Mouse (Mus musculus) CH12.LX (cell line): ENCODE data around the gene Sema6d. TPM values are rescaled to one million over a fixed set of nuclear protein-coding genes. Genes with fewer than 3 reads are reported as not detected.

Experiments
- DNase-seq: peaks from one replicate; pipeline ENCODE4 v3.0.0-alpha.2; 2013; ENCODE audit errors: extremely low read depth
- H3K27ac ChIP-seq: 2 replicates; pipeline ENCODE4 v1.5.1; 2012; ENCODE audit warnings: low read depth, mild to moderate bottlenecking, control low read depth, moderate library complexity; ENCODE audit not compliant: insufficient read depth
- H3K27me3 ChIP-seq: replicated peaks from 2 replicates; pipeline ENCODE3; 2012; ENCODE audit warnings: inconsistent platforms
- H3K36me3 ChIP-seq, 2 experiments: replicated peaks in 1 of 2; 2 replicates each; pipeline versions ENCODE3 to v1.6.1; 2012; ENCODE audit warnings: inconsistent platforms in 1 of 2, low read length in 1 of 2, mild to moderate bottlenecking in 1 of 2, mixed read lengths in 1 of 2, moderate library complexity in 1 of 2; ENCODE audit not compliant: control insufficient read depth in 1 of 2, insufficient read depth in 1 of 2
- H3K4me1 ChIP-seq, 2 experiments: 2 replicates each; pipeline ENCODE4 v1.6.1; 2012; ENCODE audit warnings: inconsistent platforms in 1 of 2, moderate library complexity in 1 of 2; ENCODE audit not compliant: insufficient read depth in 2 of 2, control insufficient read depth in 1 of 2
- H3K4me2 ChIP-seq: 2 replicates; pipeline ENCODE4 v1.6.1; 2012; ENCODE audit warnings: low read depth, mild to moderate bottlenecking, control low read depth; ENCODE audit not compliant: poor library complexity, insufficient read depth, severe bottlenecking
- H3K4me3 ChIP-seq, 3 experiments: fragments of 150-350 bp in 1 of 3; sonication (generic) in 1 of 3; replicated peaks in 1 of 3; 2 replicates each; pipeline versions ENCODE3 to v1.5.1; 2011 to 2012; ENCODE audit warnings: low read depth in 2 of 3, low read length in 2 of 3, mild to moderate bottlenecking in 2 of 3, moderate library complexity in 2 of 3, control low read depth in 1 of 3, improper control_type of control experiment in 1 of 3, inconsistent platforms in 1 of 3, mixed read lengths in 1 of 3; ENCODE audit not compliant: poor library complexity in 1 of 3
- H3K79me2 ChIP-seq: replicated peaks from 2 replicates; pipeline ENCODE4 v1.6.1; 2012; ENCODE audit warnings: mild to moderate bottlenecking, moderate library complexity; ENCODE audit not compliant: control insufficient read depth, poor library complexity, insufficient read depth, severe bottlenecking; ENCODE audit errors: extremely low read depth
- H3K9ac ChIP-seq: 2 replicates; pipeline ENCODE4 v1.6.1; 2012; ENCODE audit warnings: low read depth, mild to moderate bottlenecking, control low read depth, moderate library complexity; ENCODE audit not compliant: insufficient read depth
- H3K9me3 ChIP-seq: replicated peaks from 2 replicates; pipeline ENCODE3; 2012; ENCODE audit warnings: low read length, inconsistent platforms, mixed read lengths
- BHLHE40 ChIP-seq: IDR thresholded peaks from 2 replicates; pipeline ENCODE4 v1.6.1; 2011; ENCODE audit warnings: mild to moderate bottlenecking, low read depth, low read length, improper control_type of control experiment
- CHD2 ChIP-seq: IDR thresholded peaks from 2 replicates; pipeline ENCODE4 v1.6.1; 2011; ENCODE audit warnings: low read length, improper control_type of control experiment
- CTCF ChIP-seq, 2 experiments: IDR thresholded peaks in 1 of 2; conservative IDR thresholded peaks in 1 of 2; 2 replicates each; pipeline ENCODE4 v1.5.1; 2011 to 2012; ENCODE audit warnings: low read depth in 2 of 2, low read length in 2 of 2, improper control_type of control experiment in 1 of 2, inconsistent platforms in 1 of 2, mild to moderate bottlenecking in 1 of 2, moderate library complexity in 1 of 2
- E2F4 ChIP-seq: IDR thresholded peaks from 2 replicates; pipeline ENCODE4 v1.6.1; 2011; ENCODE audit warnings: low read depth, low read length, improper control_type of control experiment; ENCODE audit not compliant: insufficient replicate concordance
- ELF1 ChIP-seq: IDR thresholded peaks from 2 replicates; pipeline ENCODE4 v1.6.1; 2014; ENCODE audit warnings: low read depth, mild to moderate bottlenecking, inconsistent platforms, low read length, improper control_type of control experiment
- EP300 ChIP-seq: IDR thresholded peaks from 2 replicates; pipeline ENCODE4 v1.6.1; 2011; ENCODE audit warnings: low read length, improper control_type of control experiment
- GABPA ChIP-seq: IDR thresholded peaks from 2 replicates; pipeline ENCODE4 v1.6.1; 2012; ENCODE audit warnings: low read depth, low read length, improper control_type of control experiment, inconsistent platforms; ENCODE audit not compliant: insufficient replicate concordance
- IRF4 ChIP-seq: IDR thresholded peaks from 2 replicates; pipeline ENCODE4 v1.6.1; 2014; ENCODE audit warnings: low read depth, mild to moderate bottlenecking, inconsistent platforms, low read length, improper control_type of control experiment
- JUND ChIP-seq: conservative IDR thresholded peaks from 2 replicates; pipeline ENCODE4 v1.6.1; 2011; ENCODE audit warnings: low read depth, low read length, improper control_type of control experiment
- KAT2A ChIP-seq: IDR thresholded peaks from 2 replicates; pipeline ENCODE4 v1.6.1; 2012; ENCODE audit warnings: low read length, improper control_type of control experiment, inconsistent platforms; ENCODE audit not compliant: insufficient replicate concordance
- MAFK ChIP-seq: IDR thresholded peaks from 2 replicates; pipeline ENCODE4 v1.6.1; 2011; ENCODE audit warnings: low read length, improper control_type of control experiment; ENCODE audit not compliant: insufficient replicate concordance
- MAX ChIP-seq: IDR thresholded peaks from 2 replicates; pipeline ENCODE4 v1.6.1; 2011; ENCODE audit warnings: low read length, improper control_type of control experiment
- MEF2A ChIP-seq: IDR thresholded peaks from 2 replicates; pipeline ENCODE4 v1.6.1; 2014; ENCODE audit warnings: low read depth, mild to moderate bottlenecking, inconsistent platforms, low read length, improper control_type of control experiment, borderline replicate concordance
- NELFE ChIP-seq: IDR thresholded peaks from 2 replicates; pipeline ENCODE4 v1.6.1; 2011; ENCODE audit warnings: low read depth, low read length, improper control_type of control experiment
- NRF1 ChIP-seq: IDR thresholded peaks from 2 replicates; pipeline ENCODE4 v1.6.1; 2014; ENCODE audit warnings: low read depth, mild to moderate bottlenecking, inconsistent platforms, low read length, improper control_type of control experiment, moderate library complexity
- PAX5 ChIP-seq: IDR thresholded peaks from 2 replicates; pipeline ENCODE4 v1.6.1; 2012; ENCODE audit warnings: low read length, inconsistent platforms, mixed read lengths
- POLR2AphosphoS2 ChIP-seq: IDR thresholded peaks from 2 replicates; pipeline ENCODE4 v1.6.1; 2011; ENCODE audit warnings: low read depth, low read length, improper control_type of control experiment
- RAD21 ChIP-seq: IDR thresholded peaks from 2 replicates; pipeline ENCODE4 v1.6.1; 2011; ENCODE audit warnings: low read depth, mild to moderate bottlenecking, low read length, improper control_type of control experiment, moderate library complexity
- RCOR1 ChIP-seq: conservative IDR thresholded peaks from 2 replicates; pipeline ENCODE4 v1.6.1; 2012; ENCODE audit warnings: low read depth, mild to moderate bottlenecking, inconsistent platforms, low read length, improper control_type of control experiment
- SMC3 ChIP-seq: IDR thresholded peaks from 2 replicates; pipeline ENCODE4 v1.6.1; 2011; ENCODE audit warnings: low read depth, low read length, improper control_type of control experiment
- TCF12 ChIP-seq: IDR thresholded peaks from 2 replicates; pipeline ENCODE4 v1.6.1; 2014; ENCODE audit warnings: low read depth, mild to moderate bottlenecking, inconsistent platforms, low read length, improper control_type of control experiment
- UBTF ChIP-seq: IDR thresholded peaks from 2 replicates; pipeline ENCODE4 v1.6.1; 2012; ENCODE audit warnings: low read depth, mild to moderate bottlenecking, inconsistent platforms, low read length, improper control_type of control experiment, moderate library complexity
- USF1 ChIP-seq: IDR thresholded peaks from 2 replicates; pipeline ENCODE4 v1.6.1; 2014; ENCODE audit warnings: low read depth, mild to moderate bottlenecking, inconsistent platforms, low read length, improper control_type of control experiment
- ZC3H11A ChIP-seq: IDR thresholded peaks from 2 replicates; pipeline ENCODE4 v1.6.1; 2012; ENCODE audit warnings: low read depth, mild to moderate bottlenecking, inconsistent platforms, low read length, improper control_type of control experiment
- ZKSCAN1 ChIP-seq: IDR thresholded peaks from 2 replicates; pipeline ENCODE4 v1.6.1; 2012; ENCODE audit warnings: low read depth, inconsistent platforms, low read length, improper control_type of control experiment, borderline replicate concordance
- ZMIZ1 ChIP-seq: IDR thresholded peaks from 2 replicates; pipeline ENCODE4 v1.6.1; 2012; ENCODE audit warnings: low read depth, mild to moderate bottlenecking, inconsistent platforms, low read length, improper control_type of control experiment
- ZNF384 ChIP-seq: IDR thresholded peaks from 2 replicates; pipeline ENCODE4 v1.6.1; 2012; ENCODE audit warnings: low read depth, low read length, improper control_type of control experiment, inconsistent platforms
- dilution Hi-C: fragments of 300-500 bp; cut with MboI; formaldehyde crosslinking; loops from 2 replicates; pipeline ENCODE4 v1.14.3; 2020; ENCODE audit warnings: low sequenced_read_pairs; ENCODE audit not compliant: extremely low pct_unique_long_range_greater_than_20kb, extremely low pct_ligation_motif_present
- in situ Hi-C: fragments of 300-500 bp; cut with MboI; formaldehyde crosslinking; loops from 3 replicates; pipeline ENCODE4 v1.14.3; 2019; ENCODE audit warnings: low sequenced_read_pairs, low pct_ligation_motif_present, low pct_unique_long_range_greater_than_20kb, mixed read lengths
- polyA plus RNA-seq: library from polyadenylated mRNA; unstranded; fragments of >175 nt; gene quantifications from 2 replicates; pipeline ENCODE4 v1.2.1, GENCODE M21; 2012; ENCODE audit warnings: low read depth; ENCODE audit not compliant: insufficient read length
- total RNA-seq, 2 experiments: library from RNA; depleted of rRNA; stranded (reverse); fragments of 300-350 nt in 1 of 2; fragments of >200 nt in 1 of 2; gene quantifications; 2 replicates each; pipeline ENCODE4 v1.2.3; 2012 to 2014

The Sema6d gene
- total and polyA plus RNA-seq, 3 experiments = not detected

GRCm38 (mm10) chr2:124385053-124385452 lies 295.3 kb downstream of the Sema6d start:
- dilution Hi-C loops (no loop called here), in situ Hi-C loops (no loop called here)
- Histone ChIP-seq H3K4me3 (no peak overlapping the region), H3K36me3 (no peaks in the 10 kb centered on the region), H3K79me2 (no peaks in the 10 kb centered on the region), H3K27ac (no peak overlapping the region), H3K27me3 (no peaks in the 10 kb centered on the region), H3K9me3 (peaks cover 35% of the 10 kb centered on the region), H3K4me2 (no peak overlapping the region), H3K4me1 (no peaks in the 10 kb centered on the region), H3K9ac (no peak overlapping the region)
- TF ChIP-seq ELF1 = no peak
- no peak for TF ChIP-seq CTCF (conservative IDR thresholded peaks at IDR 0.05 in 1 of 2, IDR thresholded peaks at IDR 0.05 in 1 of 2; ENCODE audit: low read depth in 2 of 2, low read length in 2 of 2)
- no peak for TF ChIP-seq TCF12
- TF ChIP-seq ZMIZ1 = no peak
- TF ChIP-seq ZC3H11A = no peak
- no peak for TF ChIP-seq MAFK
- TF ChIP-seq PAX5 = no peak
- TF ChIP-seq E2F4 = no peak
- TF ChIP-seq IRF4 = no peak
- no peak for TF ChIP-seq RCOR1
- TF ChIP-seq KAT2A = no peak
- no peak for TF ChIP-seq ZNF384
- no peak for TF ChIP-seq UBTF
- no peak for TF ChIP-seq CHD2
- TF ChIP-seq POLR2AphosphoS2 = no peak
- no peak for TF ChIP-seq USF1
- no peak for DNase-seq

DNA sequence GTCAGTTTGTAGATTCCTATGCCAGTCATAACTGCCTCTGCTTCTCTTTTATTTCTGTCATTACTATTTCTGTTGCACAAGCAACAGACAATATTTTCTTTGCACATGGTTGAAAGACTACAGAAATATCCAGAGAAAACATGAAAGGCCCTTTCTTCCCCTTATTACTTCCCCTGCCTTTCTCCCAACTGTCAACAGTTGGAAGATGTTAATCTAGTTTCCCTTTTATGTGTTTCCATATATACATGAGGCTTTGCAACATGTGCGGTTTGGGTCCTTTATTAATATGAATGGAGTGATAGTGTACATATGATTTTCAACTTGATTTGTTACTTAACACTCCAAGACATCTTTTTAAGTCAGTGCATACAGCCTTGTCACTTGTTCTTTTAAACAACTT lies 296.0 kb downstream of the Sema6d start:
- no peak for TF ChIP-seq SMC3
- TF ChIP-seq RCOR1 = no peak
- no peak for TF ChIP-seq CTCF (conservative IDR thresholded peaks at IDR 0.05 in 1 of 2, IDR thresholded peaks at IDR 0.05 in 1 of 2; ENCODE audit: low read depth in 2 of 2, low read length in 2 of 2)
- no peak for TF ChIP-seq IRF4
- no peak for TF ChIP-seq RAD21
- no peak for TF ChIP-seq ZC3H11A
- no peak for TF ChIP-seq MEF2A
- no peak for TF ChIP-seq CHD2
- no peak for TF ChIP-seq JUND
- no peak for TF ChIP-seq NRF1
- no peak for TF ChIP-seq NELFE
- no peak for TF ChIP-seq MAX
- TF ChIP-seq EP300 = no peak
- no peak for TF ChIP-seq BHLHE40
- no peak for TF ChIP-seq POLR2AphosphoS2
- TF ChIP-seq ZMIZ1 = no peak
- no peak for TF ChIP-seq E2F4
- TF ChIP-seq ZKSCAN1 = no peak
- TF ChIP-seq ZNF384 = no peak
- TF ChIP-seq GABPA = no peak
- H3K4me2 ChIP-seq = no peak overlapping the region
- in situ Hi-C loops (no loop called here), dilution Hi-C loops (no loop called here)
- H3K4me1 ChIP-seq = no peaks in the 10 kb centered on the region
- no peaks in the 10 kb centered on the region for H3K27me3 ChIP-seq
- H3K79me2 ChIP-seq = no peaks in the 10 kb centered on the region
- H3K9ac ChIP-seq = no peak overlapping the region
- no peak for DNase-seq
- H3K36me3 ChIP-seq = no peaks in the 10 kb centered on the region
- H3K4me3 ChIP-seq = no peak overlapping the region
- H3K9me3 ChIP-seq = peaks cover 41% of the 10 kb centered on the region
- no peak overlapping the region for H3K27ac ChIP-seq
